Mouse (Mus musculus) stomach, embryonic 14.5 days (tissue): ENCODE measurements around the gene Maip1. TPM values are rescaled to one million over a fixed set of nuclear protein-coding genes. Genes with fewer than 3 reads are reported as not detected.

Experiments used
- ATAC-seq: fragments of 200-750 bp; cut with Nextera tagmentation; 2 replicates; pipeline ENCODE4 v1.8.0; 2017; ENCODE audit warnings: low read depth, moderate TSS enrichment; ENCODE audit not compliant: insufficient number of reproducible peaks, insufficient read depth, low FRiP score
- H3K27ac ChIP-seq: fragments of 300-500 bp; sonication (generic); 2 replicates; pipeline ENCODE4 v1.5.1; 2014; ENCODE audit warnings: mild to moderate bottlenecking, low read length, moderate library complexity, mixed read lengths
- H3K27me3 ChIP-seq: fragments of 300-500 bp; sonication (generic); 2 replicates; pipeline ENCODE4 v1.6.1; 2014; ENCODE audit warnings: low read length, control low read depth, mixed read lengths; ENCODE audit not compliant: control insufficient read depth, insufficient read depth
- H3K36me3 ChIP-seq: fragments of 300-500 bp; sonication (generic); 2 replicates; pipeline ENCODE4 v1.6.1; 2014; ENCODE audit warnings: mild to moderate bottlenecking, control low read depth, low read length, moderate library complexity, mixed read lengths; ENCODE audit not compliant: control insufficient read depth, insufficient read depth
- H3K4me1 ChIP-seq: fragments of 300-500 bp; sonication (generic); 2 replicates; pipeline ENCODE4 v1.6.1; 2014; ENCODE audit warnings: low read length, control low read depth, mixed read lengths; ENCODE audit not compliant: control insufficient read depth, insufficient read depth
- H3K4me2 ChIP-seq: fragments of 300-500 bp; sonication (generic); replicated peaks from 2 replicates; pipeline ENCODE4 v1.6.1; 2014; ENCODE audit warnings: low read depth, low read length, control low read depth
- H3K4me3 ChIP-seq: fragments of 300-500 bp; sonication (generic); 2 replicates; pipeline ENCODE4 v1.5.1; 2014; ENCODE audit warnings: low read depth, low read length, control low read depth
- H3K9ac ChIP-seq: fragments of 300-500 bp; sonication (generic); replicated peaks from 2 replicates; pipeline ENCODE4 v1.6.1; 2014; ENCODE audit warnings: low read depth, mild to moderate bottlenecking, control low read depth, low read length, moderate library complexity, mixed read lengths
- H3K9me3 ChIP-seq: fragments of 300-500 bp; sonication (generic); 2 replicates; pipeline ENCODE4 v1.6.1; 2016; ENCODE audit warnings: low read depth, low read length, control low read depth; ENCODE audit not compliant: control insufficient read depth
- WGBS: fragments of 180-500 bp; shearing (Covaris S2); extraction: QIAGEN DNeasy Blood & Tissue Kit; methylation state at CpG from one replicate; pipeline ENCODE4 v1.1.7; 2014; 5-methylcytosine and 5-hydroxymethylcytosine counted together
- polyA plus RNA-seq: library from polyadenylated mRNA; unstranded; fragments of >200 nt; fragmentation: Nextera tagmentation; extraction: Ambion mirVana; gene quantifications from 2 replicates; pipeline ENCODE4 v1.2.1, GENCODE M21; 2014

The Maip1 gene
- polyA plus RNA-seq, result 16.4 TPM in 2 replicates

GRCm38 (mm10) chr1:57406187-57407151 lies at the start of gene Maip1, which contains the start of gene Tyw5:
Gene Maip1, plus strand, starts transcription at chr1:57406328.
Gene Tyw5, minus strand, starts transcription at chr1:57407101.
- Histone ChIP-seq H3K9me3 (no peaks in the 10 kb centered on the region), H3K36me3 (no peaks in the 10 kb centered on the region; the same call in 1 of the 2 replicates), H3K4me1 (peaks cover 17% of the 10 kb centered on the region), H3K4me2 (peak within 1 kb of the TSS; percentile 54), H3K9ac (peak within 1 kb of the TSS; percentile 83), H3K27me3 (no peaks in the 10 kb centered on the region), H3K4me3 (peak within 1 kb of the TSS; percentile 83), H3K27ac (peak within 1 kb of the TSS; percentile 94)
- ATAC-seq, result peak; percentile 92
- under 1% methylated on average over 72 of the region's 72 CpGs for WGBS

GRCm38 (mm10) chr1:57358546-57358945 lies 47.6 kb upstream of the Maip1 start:
- Histone ChIP-seq H3K36me3 (no peaks in the 10 kb centered on the region), H3K27me3 (no peaks in the 10 kb centered on the region), H3K4me3 (no peak overlapping the region), H3K9me3 (no peaks in the 10 kb centered on the region), H3K4me2 (no peak overlapping the region), H3K27ac (no peak overlapping the region), H3K9ac (no peak overlapping the region), H3K4me1 (no peaks in the 10 kb centered on the region)
- WGBS, result 85% methylated on average over 5 of the region's 5 CpGs
- ATAC-seq, result no peak

- H3K27ac ChIP-seq, result no peak overlapping the region
- H3K9ac ChIP-seq, result no peak overlapping the region
- H3K4me3 ChIP-seq, result no peak overlapping the region
- no peaks in the 10 kb centered on the region for H3K4me1 ChIP-seq
- H3K4me2 ChIP-seq, result no peak overlapping the region
- H3K27me3 ChIP-seq, result no peaks in the 10 kb centered on the region
- no peaks in the 10 kb centered on the region for H3K36me3 ChIP-seq
- ATAC-seq, result no peak
- 85% methylated on average over 3 of the region's 3 CpGs for WGBS
- H3K9me3 ChIP-seq, result no peaks in the 10 kb centered on the region
These were observed 38.7 kb upstream of the Maip1 start for GRCm38 (mm10) chr1:57367446-57367845.

- Histone ChIP-seq H3K4me3 (no peak overlapping the region), H3K36me3 (no peaks in the 10 kb centered on the region), H3K9ac (no peak overlapping the region), H3K4me2 (no peak overlapping the region), H3K9me3 (no peaks in the 10 kb centered on the region), H3K27ac (no peak overlapping the region), H3K4me1 (no peaks in the 10 kb centered on the region), H3K27me3 (no peaks in the 10 kb centered on the region)
- WGBS, result 83% methylated on average over 4 of the region's 4 CpGs
- ATAC-seq, result no peak
These were observed 37.0 kb upstream of the Maip1 start for GRCm38 (mm10) chr1:57369111-57369510.

GRCm38 (mm10) chr1:57370451-57370850 lies 35.7 kb upstream of the Maip1 start:
- no peak overlapping the region for H3K4me3 ChIP-seq
- no peak overlapping the region for H3K27ac ChIP-seq
- no peaks in the 10 kb centered on the region for H3K36me3 ChIP-seq
- no peak overlapping the region for H3K4me2 ChIP-seq
- 67% methylated on average over 4 of the region's 4 CpGs for WGBS
- H3K4me1 ChIP-seq, result no peaks in the 10 kb centered on the region
- no peak overlapping the region for H3K9ac ChIP-seq
- ATAC-seq, result no peak
- H3K27me3 ChIP-seq, result no peaks in the 10 kb centered on the region
- no peaks in the 10 kb centered on the region for H3K9me3 ChIP-seq

- no peak for ATAC-seq
- no peak overlapping the region for H3K9ac ChIP-seq
- no peaks in the 10 kb centered on the region for H3K9me3 ChIP-seq
- 95% methylated on average over 2 of the region's 2 CpGs for WGBS
- H3K4me2 ChIP-seq, result no peak overlapping the region
- H3K27me3 ChIP-seq, result no peaks in the 10 kb centered on the region
- no peaks in the 10 kb centered on the region; the same call in 1 of the 2 replicates for H3K36me3 ChIP-seq
- no peak overlapping the region for H3K4me3 ChIP-seq
- peaks cover 7% of the 10 kb centered on the region for H3K4me1 ChIP-seq
- no peak overlapping the region for H3K27ac ChIP-seq
These were observed 30.9 kb upstream of the Maip1 start for GRCm38 (mm10) chr1:57375276-57375675.

- WGBS, result 63% methylated on average over 6 of the region's 6 CpGs
- Histone ChIP-seq H3K4me2 (peak overlapping the region; percentile 36), H3K27me3 (no peaks in the 10 kb centered on the region), H3K4me3 (peak overlapping the region; percentile 92), H3K9ac (no peak overlapping the region), H3K4me1 (peaks cover 7% of the 10 kb centered on the region), H3K27ac (no peak overlapping the region), H3K9me3 (no peaks in the 10 kb centered on the region), H3K36me3 (peaks cover 2% of the 10 kb centered on the region; the same call in 1 of the 2 replicates)
- no peak for ATAC-seq
These were observed 29.3 kb upstream of the Maip1 start for GRCm38 (mm10) chr1:57376806-57377205.

GRCm38 (mm10) chr1:57377376-57378341 lies 28.5 kb upstream of the Maip1 start, which contains the start of gene 1700066M21Rik:
Gene 1700066M21Rik, plus strand, starts transcription at chr1:57377620.
- peak within 1 kb of the TSS; percentile 87 for H3K9ac ChIP-seq
- H3K27me3 ChIP-seq, result no peaks in the 10 kb centered on the region
- H3K36me3 ChIP-seq, result peaks cover 2% of the 10 kb centered on the region; the same call in 1 of the 2 replicates
- peak within 1 kb of the TSS; percentile 92 for H3K4me3 ChIP-seq
- under 1% methylated on average over 81 of the region's 81 CpGs for WGBS
- H3K27ac ChIP-seq, result peak within 1 kb of the TSS; percentile 61; the same call in 1 of the 2 replicates
- peak within 1 kb of the TSS; percentile 88 for H3K4me2 ChIP-seq
- peaks cover 7% of the 10 kb centered on the region for H3K4me1 ChIP-seq
- no peaks in the 10 kb centered on the region for H3K9me3 ChIP-seq
- ATAC-seq, result peak; percentile 97
